Mouse (Mus musculus) spleen, adult 12 weeks (tissue): ENCODE data around the gene Il17re.

Experiments used
- DNase-seq: peaks from one replicate; pipeline ENCODE4 v3.0.0; 2022; ENCODE audit warnings: low spot score

Gene Il17re

DNA sequence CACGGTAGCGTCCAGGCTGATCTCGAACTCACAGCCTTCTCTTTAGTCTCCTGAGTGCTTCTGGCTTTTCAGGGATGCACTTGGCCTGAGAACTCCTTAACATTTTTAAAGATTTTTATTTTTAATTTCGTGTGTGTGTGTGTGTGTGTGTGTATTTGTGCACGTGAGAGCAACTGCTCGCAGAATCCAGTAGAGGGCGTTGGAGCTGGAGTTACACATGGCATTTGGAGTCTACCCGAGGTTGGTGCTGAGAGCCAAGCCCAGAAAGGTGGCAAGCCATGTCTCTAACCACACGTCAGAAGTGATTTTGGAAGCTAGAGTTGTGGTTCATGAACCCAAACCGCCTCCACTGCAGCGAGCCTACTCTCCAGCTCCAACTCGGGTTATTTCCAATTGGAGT lies 15.2 kb upstream of the Il17re start:
- no peak for DNase-seq

DNA sequence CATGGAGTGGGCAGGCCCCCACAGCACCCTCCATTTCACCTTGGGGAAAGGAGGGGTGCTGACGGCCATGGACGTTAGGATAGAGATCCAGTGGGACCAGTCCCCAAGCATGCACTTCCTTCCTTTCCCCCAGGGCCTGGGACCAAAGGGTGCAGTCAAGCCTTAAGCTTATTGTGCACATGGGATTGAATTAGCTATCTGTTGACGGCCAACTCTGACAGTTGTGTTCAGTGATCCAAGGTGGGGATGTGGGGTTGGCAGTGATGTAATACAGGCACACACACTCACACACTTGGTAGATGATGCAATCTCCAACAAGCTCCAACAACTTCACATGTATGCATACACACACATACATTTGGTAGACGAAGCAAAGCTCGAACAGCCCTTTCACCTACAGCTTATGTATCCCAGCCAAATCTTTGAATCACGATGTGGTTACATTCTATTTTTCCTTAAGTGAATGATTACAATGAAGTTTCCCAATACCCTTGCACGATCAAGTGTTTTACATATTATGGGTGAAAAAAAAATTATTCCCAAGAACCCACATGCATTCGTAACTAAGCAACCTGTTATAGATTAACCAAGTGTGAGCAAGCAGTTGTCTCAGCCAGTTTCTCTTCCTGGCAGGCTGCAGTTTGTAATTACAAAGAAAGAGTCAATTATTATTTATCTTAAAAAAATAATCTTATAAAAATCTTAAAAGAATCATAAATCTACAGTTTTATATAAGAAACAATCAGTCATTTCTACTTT lies 13.9 kb upstream of the Il17re start:
- DNase-seq, result no peak

DNA sequence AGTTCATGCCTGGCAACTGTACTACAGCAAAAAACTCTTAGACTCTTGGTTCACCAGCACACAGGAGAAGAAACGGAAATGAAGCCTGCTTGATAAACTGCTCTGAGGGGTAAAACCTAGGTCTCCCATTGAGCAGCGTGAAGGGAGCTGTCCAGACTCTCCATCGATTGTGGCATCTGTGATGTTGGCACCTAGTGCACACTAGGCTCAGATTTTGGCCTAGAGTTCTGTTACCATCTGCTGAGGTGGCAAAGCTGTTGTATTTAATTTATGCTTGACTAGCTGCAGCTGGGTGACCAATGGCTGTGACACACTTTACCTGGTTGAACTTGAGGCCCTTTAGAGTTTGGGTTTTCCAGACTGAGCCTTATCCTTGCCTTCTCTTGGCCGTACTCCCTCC lies 10.6 kb upstream of the Il17re start:
- DNase-seq, result no peak

- no peak for DNase-seq
Measured at GRCm38 (mm10) chr6:113451839-113452238, 6.4 kb upstream of the Il17re start.

GRCm38 (mm10) chr6:113455007-113455406 lies 3.3 kb upstream of the Il17re start:
- DNase-seq, result no peak

GRCm38 (mm10) chr6:113458635-113459034 lies 351 bp downstream of the Il17re start:
- no peak for DNase-seq

- no peak for DNase-seq
Measured at GRCm38 (mm10) chr6:113464040-113464439, 5.8 kb downstream of the Il17re start.

DNA sequence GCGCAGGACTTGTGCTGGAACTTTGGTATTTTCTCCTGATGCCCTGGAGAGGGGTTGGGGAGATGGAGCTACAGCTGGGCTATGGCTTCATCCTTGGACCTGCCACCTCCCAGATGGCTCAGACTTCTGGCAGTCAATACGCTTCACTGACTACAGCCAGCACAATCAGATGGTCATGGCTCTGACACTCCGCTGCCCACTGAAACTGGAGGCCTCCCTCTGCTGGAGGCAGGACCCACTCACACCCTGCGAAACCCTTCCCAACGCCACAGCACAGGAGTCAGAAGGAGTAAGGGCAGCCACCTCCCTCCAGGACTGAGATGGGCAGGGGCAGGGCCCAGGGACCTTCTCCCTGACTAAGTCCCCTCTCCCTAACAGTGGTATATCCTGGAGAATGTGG lies 7.3 kb downstream of the Il17re start:
- no peak for DNase-seq

GRCm38 (mm10) chr6:113468512-113468911 lies 10.2 kb downstream of the Il17re start:
- no peak for DNase-seq

GRCm38 (mm10) chr6:113469021-113469420 lies 10.7 kb downstream of the Il17re start:
- DNase-seq, result peak; percentile 46

DNA sequence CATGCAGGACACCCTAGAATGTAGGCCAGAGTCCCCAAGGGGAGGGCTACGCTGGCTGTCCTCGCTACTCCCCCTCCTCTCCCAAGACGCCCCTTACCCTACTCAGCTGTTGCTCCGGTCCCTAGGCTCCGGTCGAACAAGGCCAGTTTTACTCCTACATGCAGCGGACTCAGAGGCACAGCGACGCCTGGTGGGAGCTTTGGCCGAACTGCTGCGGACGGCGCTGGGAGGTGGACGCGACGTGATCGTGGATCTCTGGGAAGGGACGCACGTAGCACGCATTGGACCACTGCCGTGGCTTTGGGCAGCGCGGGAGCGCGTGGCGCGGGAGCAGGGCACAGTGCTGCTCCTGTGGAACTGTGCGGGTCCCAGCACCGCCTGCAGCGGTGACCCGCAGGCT lies 11.1 kb downstream of the Il17re start:
- DNase-seq, result peak; percentile 25

DNA sequence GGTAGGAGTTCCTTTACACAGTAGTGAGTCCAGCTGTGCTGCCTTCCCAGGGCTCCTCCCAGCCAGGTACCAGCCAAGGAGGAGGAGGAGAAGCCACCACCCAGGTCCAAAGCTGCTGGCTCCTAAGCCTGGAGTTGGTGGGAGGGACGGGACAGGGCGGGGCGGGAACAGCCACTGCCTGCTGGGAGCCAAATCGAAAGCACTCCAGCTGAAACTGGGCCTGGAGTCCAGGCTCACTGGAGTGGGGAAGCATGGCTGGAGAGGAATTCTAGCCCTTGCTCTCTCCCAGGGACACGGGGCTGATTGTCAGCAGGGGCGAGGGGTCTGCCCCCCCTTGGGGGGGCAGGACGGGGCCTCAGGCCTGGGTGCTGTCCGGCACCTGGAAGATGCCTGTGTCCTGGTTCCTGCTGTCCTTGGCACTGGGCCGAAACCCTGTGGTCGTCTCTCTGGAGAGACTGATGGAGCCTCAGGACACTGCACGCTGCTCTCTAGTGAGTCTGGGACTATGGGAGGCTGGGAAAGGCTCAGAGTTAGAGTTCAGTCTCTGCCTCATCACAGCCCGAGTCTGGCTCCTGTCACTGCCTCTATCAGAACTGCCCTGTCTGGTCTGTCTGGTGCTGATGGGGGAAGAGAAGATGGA lies 13.1 kb downstream of the Il17re start, which contains the start of gene Il17rc:
Gene Il17rc (plus strand): TSS at position 131 of the 640 bp plus-strand sequence.
- DNase-seq, result no peak

GRCm38 (mm10) chr6:113472061-113472460 lies 13.8 kb downstream of the Il17re start:
- DNase-seq, result no peak

DNA sequence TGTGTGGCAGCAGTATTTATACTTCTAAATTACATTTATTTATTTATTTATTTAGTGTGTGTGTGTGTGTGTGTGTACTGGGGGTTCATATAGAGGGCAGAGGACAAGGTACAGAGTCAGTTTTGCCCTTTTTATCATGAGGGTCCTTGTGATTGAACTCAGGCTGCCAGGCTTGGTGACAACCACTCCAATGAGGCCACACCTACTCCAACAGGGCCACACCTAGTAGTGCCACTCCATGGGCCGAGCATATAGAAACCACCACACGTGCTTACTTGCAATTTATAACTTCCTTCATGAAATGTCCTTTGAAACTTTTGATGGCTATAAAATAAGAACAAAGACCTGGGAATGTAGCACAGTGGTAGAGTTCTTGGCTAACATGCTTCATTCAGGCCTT lies 15.0 kb downstream of the Il17re start:
- no peak for DNase-seq

- DNase-seq, result no peak
Measured at GRCm38 (mm10) chr6:113473715-113474114, 15.4 kb downstream of the Il17re start.

- no peak for DNase-seq
Measured at GRCm38 (mm10) chr6:113477353-113477752, 19.1 kb downstream of the Il17re start.

DNA sequence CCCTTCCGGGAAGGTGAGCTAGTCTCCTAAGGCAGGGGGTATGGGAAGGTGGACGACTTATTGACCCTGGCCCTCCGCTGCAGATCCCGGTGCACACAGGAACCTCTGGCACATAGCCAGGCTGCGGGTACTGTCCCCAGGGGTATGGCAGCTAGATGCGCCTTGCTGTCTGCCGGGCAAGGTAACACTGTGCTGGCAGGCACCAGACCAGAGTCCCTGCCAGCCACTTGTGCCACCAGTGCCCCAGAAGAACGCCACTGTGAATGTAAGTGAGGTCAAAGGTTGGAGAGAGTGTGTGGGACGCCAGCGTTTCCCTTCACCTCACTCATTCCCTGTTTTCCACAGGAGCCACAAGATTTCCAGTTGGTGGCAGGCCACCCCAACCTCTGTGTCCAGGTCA lies 20.6 kb downstream of the Il17re start:
- DNase-seq, result no peak

- no peak for DNase-seq
Measured at GRCm38 (mm10) chr6:113480555-113481373, 22.5 kb downstream of the Il17re start.

DNA sequence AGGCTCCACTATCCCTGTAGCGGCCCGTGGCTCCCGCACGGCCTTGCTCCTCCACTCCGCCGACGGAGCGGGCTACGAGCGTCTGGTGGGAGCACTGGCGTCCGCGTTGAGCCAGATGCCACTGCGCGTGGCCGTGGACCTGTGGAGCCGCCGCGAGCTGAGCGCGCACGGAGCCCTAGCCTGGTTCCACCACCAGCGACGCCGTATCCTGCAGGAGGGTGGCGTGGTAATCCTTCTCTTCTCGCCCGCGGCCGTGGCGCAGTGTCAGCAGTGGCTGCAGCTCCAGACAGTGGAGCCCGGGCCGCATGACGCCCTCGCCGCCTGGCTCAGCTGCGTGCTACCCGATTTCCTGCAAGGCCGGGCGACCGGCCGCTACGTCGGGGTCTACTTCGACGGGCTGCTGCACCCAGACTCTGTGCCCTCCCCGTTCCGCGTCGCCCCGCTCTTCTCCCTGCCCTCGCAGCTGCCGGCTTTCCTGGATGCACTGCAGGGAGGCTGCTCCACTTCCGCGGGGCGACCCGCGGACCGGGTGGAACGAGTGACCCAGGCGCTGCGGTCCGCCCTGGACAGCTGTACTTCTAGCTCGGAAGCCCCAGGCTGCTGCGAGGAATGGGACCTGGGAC lies 24.3 kb downstream of the Il17re start:
- no peak for DNase-seq

- peak; percentile 81 for DNase-seq
Measured at GRCm38 (mm10) chr6:113483100-113483615, 24.9 kb downstream of the Il17re start, which contains the start of gene Creld1. TSS of gene Creld1 (plus strand) at chr6:113483297.

DNA sequence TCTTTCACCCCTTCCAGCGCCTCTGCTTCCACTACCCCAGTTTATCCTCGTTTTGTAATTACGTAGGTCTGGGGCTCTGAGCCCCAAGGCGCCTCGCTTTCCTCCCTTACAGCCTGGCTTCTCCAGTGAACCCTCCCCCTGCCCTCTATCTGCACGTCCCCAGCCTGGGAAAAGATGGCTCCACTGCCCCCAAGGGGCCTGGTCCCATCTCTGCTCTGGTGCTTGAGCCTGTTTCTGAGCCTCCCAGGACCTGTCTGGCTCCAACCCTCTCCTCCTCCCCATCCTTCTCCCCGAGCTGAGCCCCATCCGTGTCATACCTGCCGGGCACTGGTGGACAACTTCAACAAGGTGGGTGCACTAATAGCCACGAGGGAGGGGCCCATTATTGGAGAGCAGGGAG lies 25.4 kb downstream of the Il17re start:
- DNase-seq, result no peak

- DNase-seq, result no peak
Measured at GRCm38 (mm10) chr6:113487125-113487576, 28.9 kb downstream of the Il17re start.
